Mouse (Mus musculus) thymus, postnatal 4 days (tissue): ENCODE data around the gene Gltpd2.
A peak's percentile ranks its signal among the peaks of the same experiment; 100 is the strongest.
"Not testable (repeated sequence)": the region's sequence is repeated elsewhere in the genome, so short reads cannot be mapped to it uniquely, and the experiment has no call there.

ENCODE experiments used
- DNase-seq: peaks from one replicate; pipeline ENCODE4 v3.0.0; 2021

Gene Gltpd2

DNA sequence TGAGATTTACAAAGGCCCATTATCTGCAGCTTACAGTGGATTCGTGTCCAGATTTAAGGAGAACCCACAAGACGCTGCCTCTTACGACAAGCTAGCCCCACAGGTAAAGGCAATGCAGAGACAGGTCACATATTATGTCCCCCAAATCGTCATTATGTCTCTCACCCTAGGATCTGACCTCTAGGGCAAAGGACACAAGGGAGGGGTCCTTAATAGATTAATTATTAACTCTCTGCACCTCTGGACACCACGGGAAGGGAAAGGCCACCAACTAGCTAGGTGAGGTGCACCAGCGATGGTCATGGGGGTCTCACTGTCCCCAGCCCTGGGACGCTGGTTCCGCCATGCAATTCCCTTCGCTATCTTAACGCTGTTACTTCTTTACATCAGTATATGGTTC lies at the start of gene Gltpd2:
TSS of gene Gltpd2 (plus strand) at position 274 of the 400 bp plus-strand sequence.
- no peak for DNase-seq

- no peak for DNase-seq
Measured at GRCm38 (mm10) chr11:70469764-70470163, 49.2 kb upstream of the Gltpd2 start.

DNA sequence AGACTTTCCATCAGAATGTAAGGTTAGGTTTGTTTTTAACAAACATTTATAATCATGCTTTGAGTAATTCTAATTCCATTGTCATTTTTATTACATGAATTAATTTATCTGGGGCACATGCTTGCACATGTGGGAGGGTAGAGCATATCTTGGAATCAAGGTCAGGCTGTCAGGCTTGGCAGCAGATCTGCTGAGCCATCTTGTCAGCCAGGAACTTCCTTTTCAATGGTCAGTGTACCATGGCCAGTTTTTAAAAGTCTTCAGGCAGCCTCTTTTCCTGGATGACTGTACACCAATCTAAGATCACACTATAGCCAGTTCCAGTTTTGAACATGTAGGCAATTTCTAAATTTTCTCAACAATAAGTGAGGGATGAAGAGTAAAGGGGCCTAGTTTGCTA lies 46.3 kb upstream of the Gltpd2 start:
- DNase-seq = no peak

DNA sequence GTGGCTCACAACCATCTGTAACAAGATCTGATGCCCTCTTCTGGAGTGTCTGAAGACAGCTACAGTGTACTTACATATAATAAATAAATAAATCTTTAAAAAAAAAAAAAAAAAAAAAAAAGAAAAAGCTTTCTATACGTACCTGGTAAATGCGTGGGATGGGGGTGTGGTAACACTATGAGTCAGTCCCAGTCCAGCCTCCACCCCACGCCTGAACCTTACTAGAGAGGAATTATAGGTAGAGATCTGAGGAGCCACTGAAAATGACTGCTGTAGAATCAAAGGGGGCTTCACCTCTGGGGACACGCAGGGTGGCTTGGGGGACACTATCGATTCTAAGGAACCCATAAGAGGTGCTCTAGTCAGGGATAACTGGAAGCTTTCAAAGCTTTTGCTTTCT lies 45.7 kb upstream of the Gltpd2 start:
- not testable (repeated sequence) for DNase-seq

DNA sequence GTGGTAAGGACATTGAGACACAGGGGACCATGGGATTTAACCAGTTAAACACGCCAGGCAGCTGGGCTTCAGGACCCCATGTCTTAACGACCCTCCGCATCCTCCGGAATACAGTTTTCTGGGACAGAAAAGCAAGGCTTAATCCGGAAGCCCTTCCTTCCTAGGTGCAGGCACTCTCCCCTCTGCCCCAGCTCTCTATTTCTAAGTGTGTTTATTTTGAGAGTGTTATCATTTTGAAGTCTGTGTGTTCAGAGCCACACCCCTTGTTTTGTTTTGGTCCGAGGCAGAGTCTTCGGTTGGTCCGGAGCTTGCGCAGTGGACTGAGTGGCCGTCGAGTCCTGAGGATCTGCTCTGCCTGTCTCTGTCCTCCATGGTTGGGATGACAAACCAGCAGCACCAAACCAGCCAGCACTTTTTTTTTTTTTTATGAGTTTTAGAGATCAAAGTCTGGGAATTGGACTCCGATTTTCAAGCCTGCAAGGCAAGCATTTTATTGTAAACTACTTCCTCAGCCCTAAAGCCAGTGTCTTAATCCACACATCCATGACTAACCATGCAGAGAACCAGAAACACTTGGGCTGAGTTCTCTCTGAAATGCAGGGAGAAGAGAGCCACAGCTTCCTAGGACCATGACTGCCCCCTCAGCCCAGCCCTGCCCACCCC lies 44.0 kb upstream of the Gltpd2 start:
- DNase-seq = no peak

DNA sequence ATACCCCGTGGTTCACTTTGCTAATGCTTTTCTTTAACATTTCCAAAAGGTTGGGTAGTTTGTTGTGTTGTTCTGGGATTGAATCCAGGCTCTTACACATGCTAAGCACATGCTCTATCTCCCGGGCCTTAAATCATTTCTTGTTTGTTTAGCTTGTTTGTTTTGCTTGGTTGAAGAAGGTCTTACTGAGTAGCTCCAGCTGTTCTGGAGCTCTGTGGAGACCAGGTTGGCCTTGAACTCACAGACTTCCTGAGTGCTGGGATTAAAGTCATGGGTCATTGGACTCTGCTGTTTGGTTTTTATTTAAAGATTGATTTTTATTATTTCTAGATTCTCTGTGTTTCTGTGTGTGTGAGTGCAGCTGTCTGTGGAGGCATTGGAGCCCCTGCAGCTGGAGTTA lies 33.5 kb upstream of the Gltpd2 start:
- DNase-seq = no peak

DNA sequence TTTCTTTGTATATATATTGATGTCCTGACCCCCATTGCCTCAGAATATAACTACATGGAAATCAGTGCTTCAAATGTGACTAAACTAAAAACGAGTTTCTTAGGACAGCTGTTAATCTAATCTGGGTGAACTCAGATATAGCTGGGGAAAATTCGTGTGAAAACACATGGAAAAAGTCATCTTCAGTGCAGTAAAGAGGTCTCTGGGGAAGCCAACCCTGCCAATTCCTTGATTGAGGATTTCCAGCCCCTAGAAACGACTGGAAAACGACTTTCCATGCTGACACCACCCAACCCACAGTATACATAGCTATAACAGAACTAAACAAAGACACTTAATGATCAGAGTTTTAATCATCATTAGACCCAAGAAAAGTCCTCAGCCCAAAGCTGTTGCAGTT lies 31.2 kb upstream of the Gltpd2 start:
- no peak for DNase-seq

GRCm38 (mm10) chr11:70489138-70489537 lies 29.9 kb upstream of the Gltpd2 start:
- DNase-seq = no peak

GRCm38 (mm10) chr11:70489684-70490083 lies 29.3 kb upstream of the Gltpd2 start:
- no peak for DNase-seq

DNA sequence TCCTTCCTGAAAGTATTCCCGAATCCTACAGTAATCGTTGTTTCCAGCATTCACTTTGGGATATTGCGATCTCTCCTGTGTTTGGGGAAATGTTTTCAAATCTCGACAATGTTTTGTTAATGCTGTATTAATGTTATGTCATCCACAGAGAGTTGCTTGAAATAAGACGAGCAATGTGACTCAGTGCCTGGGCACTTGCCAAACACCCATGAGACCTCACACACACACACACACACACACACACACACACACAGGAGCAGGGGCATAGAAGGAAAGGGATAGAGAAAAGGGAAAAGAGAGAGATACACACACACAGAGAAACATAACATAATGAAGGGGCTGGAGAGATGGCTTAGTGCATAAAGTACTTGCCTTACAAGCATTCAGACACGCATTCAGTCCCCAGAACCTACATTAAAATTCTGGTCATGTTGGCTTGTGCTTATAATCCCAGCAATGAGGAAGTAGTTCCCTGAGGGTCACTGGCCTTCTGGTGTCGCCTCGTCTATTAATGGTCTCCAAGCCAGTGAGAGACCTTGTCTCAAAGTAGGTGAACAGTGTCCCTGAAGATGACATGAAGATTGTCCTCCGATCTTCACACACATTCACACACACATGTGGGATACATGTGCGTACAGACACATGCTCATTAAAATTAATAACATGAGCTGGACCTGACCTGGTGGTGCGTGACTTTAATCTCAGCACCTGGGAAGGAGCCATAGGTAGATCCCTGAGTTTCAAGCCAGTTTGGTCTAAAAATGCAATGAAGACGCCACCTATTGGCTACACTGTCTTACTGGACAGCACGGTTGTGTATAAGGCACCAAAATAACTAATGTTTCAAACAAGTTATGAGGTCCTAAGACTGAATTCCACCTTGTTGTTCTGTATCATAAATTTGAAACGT lies 19.2 kb upstream of the Gltpd2 start:
- no peak for DNase-seq

DNA sequence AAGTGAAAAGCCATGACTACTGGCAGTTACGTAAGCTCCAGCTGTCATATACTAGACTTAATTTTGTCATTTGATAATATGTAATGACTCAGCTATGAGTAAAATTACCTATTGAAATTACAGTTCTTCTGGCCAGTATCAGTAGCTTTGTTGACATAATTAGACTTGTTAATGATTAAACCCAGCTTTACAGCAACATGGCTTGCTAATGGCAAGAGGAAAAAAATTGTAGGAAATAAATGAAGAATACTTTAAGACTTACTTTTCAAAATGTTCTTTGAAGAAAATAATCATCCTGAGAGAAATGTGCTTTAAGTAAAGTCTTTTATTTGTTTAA lies 18.6 kb upstream of the Gltpd2 start:
- no peak for DNase-seq

- no peak for DNase-seq
Measured at GRCm38 (mm10) chr11:70502018-70502417, 17.0 kb upstream of the Gltpd2 start.

- DNase-seq = peak; percentile 44
Measured at GRCm38 (mm10) chr11:70504970-70505369, 14.0 kb upstream of the Gltpd2 start, which contains the start of gene Tm4sf5. TSS of gene Tm4sf5 (plus strand) at chr11:70505244.

GRCm38 (mm10) chr11:70506385-70506784 lies 12.6 kb upstream of the Gltpd2 start:
- peak; percentile 90 for DNase-seq

DNA sequence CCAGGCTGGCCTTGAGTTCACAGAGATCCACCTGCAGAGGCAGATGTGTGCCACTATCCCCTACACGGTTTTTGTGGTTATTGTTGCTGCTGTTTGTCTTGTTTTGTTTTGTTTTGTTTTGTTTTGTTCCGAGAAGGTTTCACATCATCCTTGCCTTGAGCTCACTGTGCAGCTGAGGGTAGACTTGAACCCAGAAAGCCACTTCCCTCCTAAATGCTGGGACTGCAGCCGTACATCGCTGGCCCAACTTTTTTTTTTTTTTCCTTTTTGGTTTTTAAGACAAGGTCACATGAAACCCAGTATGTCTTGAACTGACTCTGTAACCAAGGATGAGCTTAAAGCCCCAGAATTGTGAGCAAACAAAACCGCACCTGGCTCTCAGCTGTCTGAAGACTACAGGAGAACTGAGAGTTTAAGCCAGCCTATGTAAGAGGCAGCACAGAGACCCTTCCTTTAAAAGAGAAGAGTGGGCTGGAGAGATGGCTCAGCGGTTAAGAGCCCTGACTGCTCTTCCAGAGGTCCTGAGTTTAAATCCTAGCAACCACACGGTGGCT lies 12.0 kb upstream of the Gltpd2 start:
- DNase-seq = peak; percentile 48

DNA sequence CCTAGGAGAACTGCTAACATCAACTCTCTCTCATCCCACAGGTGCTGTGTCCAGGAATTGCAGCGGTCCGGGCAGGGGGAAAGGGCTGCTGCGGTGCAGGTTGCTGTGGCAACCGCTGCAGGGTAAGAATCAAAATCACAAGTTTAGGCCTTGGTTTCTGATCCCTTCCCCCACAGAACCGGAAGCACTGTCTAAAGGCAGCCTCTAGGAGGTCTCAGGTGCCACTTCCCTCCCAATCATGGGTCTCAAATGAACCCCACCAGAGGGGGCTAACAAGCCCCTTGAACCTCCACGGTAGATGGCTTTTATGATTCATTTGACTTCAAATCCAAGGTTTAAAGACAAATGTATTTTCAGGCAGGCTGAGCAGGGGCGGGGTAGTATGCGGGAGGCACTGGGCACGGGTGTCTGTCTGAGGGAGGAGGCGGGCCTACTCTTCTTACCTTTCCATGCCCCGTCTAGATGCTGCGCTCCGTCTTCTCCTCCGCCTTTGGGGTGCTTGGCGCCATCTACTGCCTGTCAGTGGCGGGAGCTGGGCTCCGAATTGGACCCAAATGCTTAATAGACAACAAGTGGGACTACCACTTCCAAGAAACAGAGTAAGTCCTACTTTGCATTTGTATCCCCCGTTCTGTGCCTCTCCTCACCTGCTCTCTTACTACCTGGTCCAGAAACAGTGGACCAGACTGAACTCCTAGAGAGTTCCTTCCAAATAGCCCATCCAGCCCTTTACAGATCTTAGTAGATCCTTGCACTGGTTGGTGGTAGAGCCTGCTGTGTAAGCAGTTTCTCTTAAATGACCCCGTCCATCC lies 9.0 kb upstream of the Gltpd2 start:
- peak; percentile 76 for DNase-seq

- DNase-seq = no peak
Measured at GRCm38 (mm10) chr11:70511242-70511641, 7.8 kb upstream of the Gltpd2 start.

GRCm38 (mm10) chr11:70511825-70512224 lies 7.2 kb upstream of the Gltpd2 start:
- DNase-seq = no peak

DNA sequence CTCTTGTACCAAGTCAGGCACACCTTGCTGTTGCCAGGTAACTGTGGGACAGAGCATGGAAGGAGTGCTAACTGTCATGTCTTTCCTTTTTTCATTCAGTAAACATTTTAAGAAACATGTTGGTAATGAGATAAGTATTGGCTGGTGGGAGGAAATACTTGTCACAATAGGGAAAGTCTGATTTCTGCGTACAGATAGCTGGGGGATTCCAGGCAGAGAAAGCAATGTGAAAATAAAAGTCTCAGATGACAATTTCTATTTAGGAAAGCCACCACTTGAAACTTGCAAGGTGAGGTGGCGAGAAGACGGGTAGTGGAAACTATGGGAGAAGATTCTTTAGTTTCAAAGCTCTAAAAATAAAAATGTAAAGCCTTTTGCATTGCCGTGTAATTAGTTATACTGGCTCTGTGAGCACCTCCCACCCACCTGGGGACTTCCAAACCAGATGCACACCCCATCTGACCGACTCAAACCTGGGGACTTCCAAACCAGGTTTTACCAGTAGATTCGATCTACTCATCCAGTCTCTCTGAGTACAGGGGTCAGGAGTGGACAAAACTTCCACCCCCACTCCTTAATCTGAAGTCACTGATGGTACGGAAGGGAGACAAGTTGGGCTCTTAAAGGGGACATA lies 6.2 kb upstream of the Gltpd2 start:
- DNase-seq = no peak

DNA sequence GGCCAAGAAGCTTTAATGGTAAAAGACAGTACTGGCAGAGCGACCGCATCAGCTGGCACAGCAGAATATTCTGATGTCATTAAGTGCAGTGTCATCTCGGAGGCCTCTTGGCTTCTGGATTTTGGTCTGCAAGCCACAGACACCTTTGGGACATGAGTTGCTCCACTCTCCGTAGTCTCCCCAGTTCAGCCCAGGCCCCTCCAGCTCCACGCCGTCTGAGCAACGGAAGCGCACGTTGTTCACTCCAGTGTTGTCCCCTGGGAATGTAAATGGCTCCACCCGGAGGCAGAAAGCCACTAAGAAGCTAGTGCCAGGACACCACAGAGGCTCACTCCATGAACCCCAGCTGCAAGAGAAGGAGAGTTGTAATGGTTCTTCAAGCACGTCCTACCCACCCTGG lies 5.5 kb upstream of the Gltpd2 start:
- DNase-seq = no peak

DNA sequence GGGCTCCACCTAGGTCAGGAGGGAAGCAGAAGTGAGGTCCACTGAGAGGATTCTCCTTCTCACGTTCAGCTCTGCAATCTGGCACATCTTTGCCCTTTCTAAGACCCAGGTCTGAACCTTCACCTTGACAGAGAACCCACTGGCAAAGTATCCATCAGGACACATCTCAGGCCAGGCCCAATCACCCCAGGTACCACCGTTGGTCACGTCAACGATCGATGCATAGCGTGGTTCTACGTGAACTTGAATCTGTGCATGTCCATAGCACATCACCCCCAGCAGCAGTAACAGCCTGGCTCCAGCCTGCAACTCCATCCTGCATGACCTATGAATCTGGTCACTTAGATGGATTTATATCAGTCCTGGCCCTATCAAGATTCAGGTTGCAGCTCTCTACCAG lies 4.7 kb upstream of the Gltpd2 start, which contains the start of gene Vmo1:
TSS of gene Vmo1 (minus strand) at position 329 of the 400 bp plus-strand sequence.
- no peak for DNase-seq

GRCm38 (mm10) chr11:70516352-70516751 lies 2.6 kb upstream of the Gltpd2 start:
- no peak for DNase-seq

DNA sequence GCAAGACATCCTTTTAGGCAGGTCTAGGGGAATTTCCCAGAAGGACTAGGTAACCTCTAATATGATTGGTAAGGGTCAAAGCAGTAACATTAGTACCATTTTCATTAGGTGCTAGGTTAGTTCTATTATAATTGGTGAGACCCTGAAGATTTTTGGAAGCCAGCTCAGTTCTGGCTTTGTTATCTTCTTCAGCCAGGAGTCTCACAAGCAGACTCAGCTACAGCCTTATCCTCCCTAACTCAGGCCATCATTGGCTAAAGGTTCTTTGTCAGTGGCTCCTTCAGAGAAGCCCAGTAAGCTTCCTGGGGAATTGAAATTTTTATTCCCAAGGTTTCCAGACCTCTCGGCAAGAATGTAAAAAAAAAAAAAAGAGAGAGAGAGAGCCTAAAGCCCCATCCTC lies 560 bp upstream of the Gltpd2 start:
- DNase-seq = no peak
